Mouse (Mus musculus) activated CD4-positive, CD25-positive, alpha-beta regulatory T cell, adult 9 weeks (primary cell): ENCODE measurements around the gene Rhobtb1. TPM values are rescaled to one million over a fixed set of nuclear protein-coding genes. Genes with fewer than 3 reads are reported as not detected.

Experiments used
- polyA plus RNA-seq: library from polyadenylated mRNA; unstranded; fragments of 100-300 nt; shearing (Covaris generic); gene quantifications from one replicate; pipeline ENCODE4 v1.2.1, GENCODE M21; 2017

Rhobtb1 gene
- 0.15 TPM for polyA plus RNA-seq

GRCm38 (mm10) chr10:69151045-69151444, at the start of gene Rhobtb1:
Gene Rhobtb1 (plus strand): TSS chr10:69151434.

GRCm38 (mm10) chr10:69212542-69213440, 61.6 kb downstream of the Rhobtb1 start, which contains the start of gene A930033H14Rik:
Gene A930033H14Rik (minus strand): TSS chr10:69213098.

Other genes with a start within 250 kb of the Rhobtb1 start
- gene A930033H14Rik, start 61.7 kb downstream of the Rhobtb1 start, polyA plus RNA-seq: not detected
- 19.2 TPM for gene Cdk1, start 201.5 kb downstream of the Rhobtb1 start, polyA plus RNA-seq
- 1.2 TPM for gene Ank3, start 247.3 kb downstream of the Rhobtb1 start, polyA plus RNA-seq